Mouse (Mus musculus) thymus, adult 2 months (tissue): ENCODE data around the gene Trnp1. TPM values are rescaled to one million over a fixed set of nuclear protein-coding genes. Genes with fewer than 3 reads are reported as not detected.
A peak's percentile ranks its signal among the peaks of the same experiment; 100 is the strongest.
"Not testable (repeated sequence)": the region's sequence is repeated elsewhere in the genome, so short reads cannot be mapped to it uniquely, and the experiment has no call there.

Experiments used
- DNase-seq: peaks from one replicate; pipeline ENCODE4 v3.0.0; 2021
- H3K27ac ChIP-seq: fragments of 200-500 bp; 2 replicates; pipeline ENCODE4 v1.5.1; 2012; ENCODE audit warnings: low read length, control low read depth; ENCODE audit not compliant: control insufficient read depth, insufficient read depth
- H3K27me3 ChIP-seq: fragments of 200-500 bp; 2 replicates; pipeline ENCODE4 v1.6.1; 2012; ENCODE audit warnings: mild to moderate bottlenecking, low read length, moderate library complexity, mixed read lengths; ENCODE audit not compliant: control insufficient read depth, insufficient read depth
- H3K36me3 ChIP-seq: fragments of 200-500 bp; 2 replicates; pipeline ENCODE4 v1.6.1; 2012; ENCODE audit warnings: mild to moderate bottlenecking, low read length, moderate library complexity; ENCODE audit not compliant: control insufficient read depth, insufficient read depth
- H3K4me1 ChIP-seq: fragments of 200-500 bp; replicated peaks from 2 replicates; pipeline ENCODE4 v1.6.1; 2012; ENCODE audit warnings: low read length; ENCODE audit not compliant: control insufficient read depth, insufficient read depth
- H3K4me3 ChIP-seq: fragments of 200-500 bp; 2 replicates; pipeline ENCODE4 v1.5.1; 2012; ENCODE audit warnings: mild to moderate bottlenecking, low read length, control low read depth, moderate library complexity; ENCODE audit not compliant: control insufficient read depth, insufficient read depth
- CTCF ChIP-seq: fragments of 200-500 bp; IDR thresholded peaks from 2 replicates; pipeline ENCODE4 v1.5.1; 2012; ENCODE audit warnings: mild to moderate bottlenecking, control low read depth, low read length, moderate library complexity, borderline replicate concordance; ENCODE audit not compliant: control insufficient read depth, poor library complexity, insufficient read depth; ENCODE audit errors: extremely low read depth
- POLR2A ChIP-seq: fragments of 200-500 bp; IDR thresholded peaks from 2 replicates; pipeline ENCODE4 v1.6.1; 2012; ENCODE audit warnings: mild to moderate bottlenecking, low read length, control low read depth, moderate library complexity; ENCODE audit not compliant: control insufficient read depth, poor library complexity, insufficient read depth; ENCODE audit errors: extremely low read depth
- WGBS: fragments of 180-500 bp; shearing (Covaris S2); methylation state at CpG from one replicate; pipeline ENCODE4 v1.1.7; 2018; 5-methylcytosine and 5-hydroxymethylcytosine counted together
- polyA plus RNA-seq: library from polyadenylated mRNA; depleted of rRNA; stranded (reverse); fragments of >200 nt; gene quantifications from 2 replicates; pipeline ENCODE4 v1.2.3, GENCODE M21; 2012

Gene Trnp1
- polyA plus RNA-seq, 1 experiment, result 1.5 TPM

DNA sequence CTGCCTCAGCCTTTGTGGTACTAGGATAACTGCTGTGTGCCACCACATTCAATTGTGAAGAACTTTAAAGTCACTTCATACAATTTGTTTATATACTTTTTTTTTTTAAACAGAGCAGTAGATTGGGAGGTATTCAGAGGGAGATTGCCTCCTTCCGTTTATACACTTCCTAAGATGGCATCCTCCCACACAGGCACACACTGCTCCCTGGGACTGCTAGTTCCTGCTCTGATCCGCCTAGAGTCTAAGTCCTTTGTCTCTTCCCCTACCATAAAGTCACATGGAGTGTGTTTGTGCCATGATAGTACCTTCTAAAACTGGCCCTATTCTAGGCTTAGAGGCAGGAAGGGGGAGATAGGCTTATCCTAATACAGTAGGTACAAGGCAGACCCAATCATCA lies 23.2 kb upstream of the Trnp1 start:
- Histone ChIP-seq H3K36me3 (no peaks in the 10 kb centered on the region), H3K27ac (no peak overlapping the region), H3K27me3 (peaks cover 10% of the 10 kb centered on the region), H3K4me1 (no peaks in the 10 kb centered on the region; the same call in 1 of the 2 replicates), H3K4me3 (no peak overlapping the region)
- 89% methylated on average over 2 of the region's 2 CpGs for WGBS
- no peak for DNase-seq
- TF ChIP-seq CTCF (no peak), POLR2A (no peak)

DNA sequence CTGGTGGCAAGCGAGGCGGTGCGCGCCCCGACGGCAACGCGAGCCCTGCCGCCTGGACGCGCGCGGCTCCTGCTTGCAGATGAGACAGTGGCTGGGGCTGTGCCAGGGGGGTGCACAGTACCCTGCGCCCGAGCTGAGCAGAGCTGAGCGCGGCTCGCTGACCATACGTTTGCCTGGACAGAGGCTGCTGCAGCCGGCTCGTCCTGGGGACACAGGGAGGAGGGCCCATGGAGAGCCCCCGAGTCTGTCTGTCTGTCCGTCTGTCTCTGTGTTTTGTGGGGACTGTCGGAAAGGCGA lies 21.0 kb upstream of the Trnp1 start:
- TF ChIP-seq CTCF (no peak), POLR2A (no peak)
- 19% methylated on average over 25 of the region's 25 CpGs for WGBS
- H3K27ac ChIP-seq, result no peak overlapping the region
- no peak for DNase-seq
- no peaks in the 10 kb centered on the region; the same call in 1 of the 2 replicates for H3K4me1 ChIP-seq
- peak overlapping the region; percentile 14 for H3K4me3 ChIP-seq
- H3K36me3 ChIP-seq, result no peaks in the 10 kb centered on the region
- H3K27me3 ChIP-seq, result peaks cover 10% of the 10 kb centered on the region

DNA sequence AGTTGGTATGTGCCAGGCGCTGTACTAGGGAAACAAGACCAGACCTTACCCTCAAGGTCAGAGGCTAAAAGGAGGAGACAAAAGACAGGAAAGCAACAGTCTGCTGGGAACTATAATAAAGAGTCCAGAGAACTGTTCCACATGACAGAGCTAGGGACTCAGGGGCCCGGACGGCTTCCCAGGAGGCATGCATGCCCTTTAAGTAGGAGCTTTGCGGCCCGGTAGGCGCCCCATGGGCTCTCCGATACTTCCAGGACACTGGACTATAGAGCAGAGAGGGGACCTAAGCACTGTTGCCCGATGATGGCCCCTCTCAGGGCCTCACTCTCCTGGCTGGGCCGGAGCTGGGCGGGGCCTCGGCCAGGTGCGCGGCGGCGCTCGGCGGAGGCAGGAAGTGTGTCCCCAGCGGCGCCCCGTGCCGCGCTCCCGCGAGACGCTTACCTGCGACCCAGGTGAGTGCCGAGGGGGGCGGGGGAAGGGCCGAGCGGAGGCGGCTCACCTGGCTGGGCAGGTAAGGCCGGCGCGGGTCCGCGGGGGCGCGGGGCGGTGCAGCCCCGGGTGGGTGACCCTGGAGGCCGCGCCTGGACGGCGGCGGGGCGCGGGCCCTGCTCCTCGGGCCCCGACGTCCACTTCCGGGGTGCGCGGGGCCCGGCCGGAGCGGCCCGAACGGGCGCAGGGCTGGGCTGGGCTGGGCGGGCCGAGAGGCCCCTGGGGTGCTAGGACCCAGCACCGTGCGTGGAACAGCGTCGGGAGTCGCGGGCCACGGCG lies 20.4 kb upstream of the Trnp1 start, which contains the start of gene Kdf1:
Gene Kdf1 (plus strand): TSS at position 363 of the 768 bp plus-strand sequence.
- H3K36me3 ChIP-seq, result no peaks in the 10 kb centered on the region
- no peak for DNase-seq
- peak within 1 kb of the TSS; percentile 14 for H3K4me3 ChIP-seq
- peaks cover 10% of the 10 kb centered on the region for H3K27me3 ChIP-seq
- 11% methylated on average over 68 of the region's 69 CpGs for WGBS
- H3K4me1 ChIP-seq, result no peaks in the 10 kb centered on the region; the same call in 1 of the 2 replicates
- H3K27ac ChIP-seq, result no peak within 1 kb of the TSS
- TF ChIP-seq POLR2A, result no peak
- no peak for TF ChIP-seq CTCF

DNA sequence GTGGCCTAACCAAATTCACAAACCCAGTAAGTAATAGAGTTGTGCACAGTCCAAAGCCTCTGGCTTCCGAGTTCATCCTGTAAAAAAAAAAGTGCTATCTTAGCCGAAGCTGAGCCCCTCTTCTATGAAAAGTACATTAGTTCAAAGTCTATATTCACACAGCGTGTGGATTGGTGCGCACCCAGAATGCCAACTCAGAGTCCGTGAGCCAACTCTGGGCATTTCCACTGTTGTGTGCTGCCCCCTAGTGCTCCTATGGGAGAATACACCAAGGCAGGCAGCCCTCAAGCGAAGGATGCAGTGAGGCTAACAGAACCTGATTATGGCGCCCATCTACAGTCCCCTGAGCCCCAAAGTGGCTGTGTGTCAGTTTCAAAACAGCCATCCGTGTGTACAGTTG lies 14.6 kb upstream of the Trnp1 start:
- peak; percentile 84 for DNase-seq
- Histone ChIP-seq H3K27ac (no peak overlapping the region), H3K4me3 (no peak overlapping the region), H3K27me3 (no peaks in the 10 kb centered on the region), H3K4me1 (peaks cover 6% of the 10 kb centered on the region), H3K36me3 (no peaks in the 10 kb centered on the region)
- TF ChIP-seq POLR2A (no peak), CTCF (peak; percentile 86; the same call in 1 of the 2 replicates)
- WGBS, result 11% methylated on average over 8 of the region's 8 CpGs

DNA sequence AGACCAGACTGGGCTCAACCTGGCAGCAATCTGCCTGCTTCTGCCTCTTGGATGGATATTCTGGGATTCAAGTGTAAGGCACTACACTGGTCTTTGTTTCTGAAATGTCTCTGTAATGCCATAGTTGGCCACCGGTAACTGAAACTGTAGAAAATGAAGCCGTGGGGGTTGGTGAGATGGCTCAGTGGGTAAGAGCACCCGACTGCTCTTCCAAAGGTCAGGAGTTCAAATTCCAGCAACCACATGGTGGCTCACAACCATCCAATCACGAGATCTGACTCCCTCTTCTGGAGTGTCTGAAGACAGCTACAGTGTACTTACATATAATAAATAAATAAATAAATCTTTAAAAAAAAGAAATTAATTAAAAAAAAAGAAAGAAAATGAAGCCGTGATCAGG lies 14.2 kb upstream of the Trnp1 start:
- H3K4me1 ChIP-seq, H3K27ac ChIP-seq, H3K27me3 ChIP-seq, H3K36me3 ChIP-seq, H3K4me3 ChIP-seq, DNase-seq: not testable (repeated sequence)
- 76% methylated on average over 5 of the region's 5 CpGs for WGBS

DNA sequence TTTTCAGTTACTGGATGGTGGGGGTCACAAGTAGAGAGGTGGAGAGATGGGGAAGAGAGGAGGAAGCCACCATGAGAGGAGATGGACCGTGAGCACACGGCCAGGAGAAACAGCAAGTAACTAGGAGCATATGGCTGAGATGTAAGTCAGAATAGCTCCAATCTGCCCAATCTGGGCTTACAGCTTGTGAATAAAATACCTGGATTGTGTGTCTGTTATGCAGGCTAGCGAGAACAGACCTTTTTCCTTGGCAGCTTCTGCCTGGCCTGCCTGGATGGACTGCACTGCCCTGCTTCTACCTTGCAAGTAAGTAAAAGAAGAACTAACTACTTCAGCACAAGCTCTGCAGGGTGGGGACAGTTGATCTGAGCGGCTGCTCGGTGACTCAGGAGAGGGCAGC lies 12.7 kb upstream of the Trnp1 start:
- no peak for TF ChIP-seq CTCF
- TF ChIP-seq POLR2A, result no peak
- Histone ChIP-seq H3K36me3 (no peaks in the 10 kb centered on the region), H3K4me3 (no peak overlapping the region), H3K27ac (no peak overlapping the region), H3K4me1 (peaks cover 20% of the 10 kb centered on the region), H3K27me3 (no peaks in the 10 kb centered on the region)
- DNase-seq, result no peak
- 93% methylated on average over 5 of the region's 5 CpGs for WGBS

DNA sequence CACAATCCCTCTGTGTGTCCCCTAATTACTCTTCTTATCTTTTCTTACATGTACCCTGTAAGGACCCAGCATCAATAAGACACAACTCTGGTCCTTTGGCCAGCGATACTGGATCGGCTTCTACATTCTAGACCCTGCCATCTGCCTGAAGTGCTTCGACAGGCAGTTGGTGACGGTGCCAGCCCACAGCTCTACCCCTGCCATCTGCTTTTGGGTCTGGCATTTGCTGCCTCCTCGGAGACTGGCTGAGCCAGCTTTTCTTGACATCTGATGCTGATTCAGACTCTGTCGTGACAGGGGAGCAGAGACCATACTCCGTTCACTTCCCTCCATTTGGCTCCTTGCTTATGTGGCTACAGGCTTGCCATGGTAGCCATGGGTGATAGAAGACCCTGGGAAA lies 10.6 kb upstream of the Trnp1 start:
- no peak for DNase-seq
- no peak overlapping the region for H3K27ac ChIP-seq
- WGBS, result 94% methylated on average over 7 of the region's 7 CpGs
- no peaks in the 10 kb centered on the region for H3K36me3 ChIP-seq
- TF ChIP-seq CTCF (no peak), POLR2A (no peak)
- H3K4me1 ChIP-seq, result peaks cover 26% of the 10 kb centered on the region
- H3K27me3 ChIP-seq, result no peaks in the 10 kb centered on the region
- no peak overlapping the region for H3K4me3 ChIP-seq
